Mouse (Mus musculus) liver, embryonic 14.5 days (tissue): ENCODE results near the gene Bub1b.

Experiments
- CTCF ChIP-seq: IDR thresholded peaks from 2 replicates; pipeline ENCODE4 v1.5.1; 2016; ENCODE audit warnings: antibody characterized with exemption, low read depth, control low read depth
- EP300 ChIP-seq: IDR thresholded peaks from 2 replicates; pipeline ENCODE4 v1.6.1; 2016; ENCODE audit warnings: antibody characterized with exemption, low read depth

- TF ChIP-seq CTCF (no peak), EP300 (no peak)
Measured at GRCm38 (mm10) chr2:118558426-118558825, 39.6 kb upstream of the Bub1b start.
